Mouse (Mus musculus) cerebellum, adult 8-10 months (tissue): ENCODE measurements around the gene Ccl3.
A peak's percentile ranks its signal among the peaks of the same experiment; 100 is the strongest.

Source experiments
- DNase-seq: peaks from one replicate; pipeline ENCODE4 v3.0.0; 2022

Ccl3 gene

DNA sequence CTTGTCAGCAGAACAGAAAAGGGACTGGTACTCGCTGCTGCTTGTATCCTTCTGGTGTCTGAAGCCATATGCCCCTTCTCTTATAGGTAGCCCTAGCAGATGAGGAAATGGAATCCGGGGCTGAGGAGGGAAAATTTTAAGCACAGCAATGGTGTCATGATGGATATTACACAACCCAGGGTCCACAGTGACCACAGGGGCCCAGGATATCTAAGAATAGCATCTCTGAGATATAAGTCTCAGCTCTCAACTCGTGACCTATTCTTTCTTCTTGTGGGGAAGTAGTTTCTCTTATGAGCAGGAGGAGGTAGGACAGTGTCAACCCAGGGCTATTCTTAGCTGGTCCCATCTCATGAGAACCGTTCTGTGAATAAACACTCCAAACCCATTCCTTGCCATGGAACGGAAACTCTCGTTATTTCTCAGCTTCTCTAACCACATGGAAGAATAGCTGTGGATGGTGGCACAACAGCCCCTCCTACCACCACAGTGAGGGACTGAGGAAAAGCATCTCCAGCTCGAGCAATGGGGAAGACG, at the start of gene Ccl3:
Gene Ccl3 (minus strand): TSS at position 51 of the 537 bp plus-strand sequence.
- no peak for DNase-seq

DNA sequence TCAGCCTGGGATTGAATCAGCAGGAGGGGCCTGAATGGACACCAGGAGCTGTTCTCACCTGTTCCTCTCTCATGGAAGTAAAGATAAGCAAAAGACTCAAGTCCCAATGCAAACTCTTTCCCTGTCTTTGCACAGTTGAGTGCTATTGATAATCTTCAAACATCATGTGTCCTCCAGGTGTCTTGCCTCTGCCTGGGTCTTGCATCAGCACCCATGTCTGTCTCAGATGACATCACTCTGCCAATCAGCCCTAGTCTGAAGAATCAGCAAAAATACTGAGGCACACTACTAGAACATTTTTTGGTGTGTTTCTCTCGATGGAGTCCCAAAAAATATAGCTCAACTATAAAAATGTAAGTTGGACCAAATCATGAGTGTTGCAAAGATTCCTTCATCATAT, 42.9 kb upstream of the Ccl3 start:
- no peak for DNase-seq

DNA sequence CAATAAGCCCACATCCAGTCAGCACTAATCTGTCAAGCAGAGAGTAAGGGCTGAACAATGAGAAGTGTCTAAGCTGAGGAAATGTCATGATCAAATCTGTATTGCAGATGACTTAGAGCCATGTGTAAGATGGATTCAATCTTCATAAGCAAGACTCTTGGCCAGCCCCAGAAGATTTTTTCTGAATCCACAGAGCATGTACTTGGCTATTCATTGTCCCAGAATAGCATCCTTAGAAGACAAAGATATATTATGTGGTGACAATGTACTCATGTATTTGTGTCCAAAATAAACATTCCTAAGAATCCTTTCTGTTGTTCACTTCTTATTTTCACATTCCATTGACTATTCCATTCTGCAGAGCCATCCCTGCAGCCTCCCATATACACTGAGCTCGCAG, 40.8 kb upstream of the Ccl3 start:
- DNase-seq = no peak

DNA sequence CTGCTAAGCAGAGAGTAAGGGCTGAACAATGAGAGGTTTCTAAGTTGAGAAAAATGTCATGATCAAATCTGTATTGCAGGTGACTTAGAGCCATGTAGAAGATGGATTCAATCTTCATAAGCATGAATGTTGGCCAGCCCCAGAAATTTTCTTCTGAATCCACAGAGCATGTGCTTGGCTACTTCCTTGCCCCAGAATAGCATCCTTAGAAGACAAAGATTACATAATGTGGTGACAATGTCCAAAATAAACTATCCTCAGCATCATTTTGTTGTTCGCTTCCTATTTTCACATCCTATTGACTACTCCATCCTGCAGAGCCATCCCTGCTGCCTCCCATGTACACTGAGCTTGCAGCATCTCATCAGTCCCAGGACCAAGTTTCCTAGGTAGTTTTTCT, 26.5 kb upstream of the Ccl3 start:
- no peak for DNase-seq

DNA sequence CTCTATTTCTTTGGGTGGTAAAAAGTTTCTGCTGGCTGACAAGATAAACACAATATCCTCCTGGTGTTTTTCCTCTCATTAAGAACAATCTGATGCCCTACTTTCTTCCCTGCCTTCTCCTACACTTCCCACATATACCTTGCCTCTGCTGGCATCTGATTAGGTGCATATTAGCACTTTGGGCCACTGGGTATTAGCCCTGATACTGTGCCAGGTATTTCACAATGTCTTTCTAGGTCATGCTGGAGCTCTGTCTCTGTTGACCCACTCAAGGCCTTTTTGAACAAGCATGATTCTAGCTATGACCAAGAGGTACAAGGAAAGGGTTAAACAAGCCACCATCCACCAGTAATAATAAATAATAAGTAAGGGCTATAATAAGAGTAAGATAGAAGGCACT, 22.6 kb upstream of the Ccl3 start:
- peak; percentile 0 for DNase-seq

DNA sequence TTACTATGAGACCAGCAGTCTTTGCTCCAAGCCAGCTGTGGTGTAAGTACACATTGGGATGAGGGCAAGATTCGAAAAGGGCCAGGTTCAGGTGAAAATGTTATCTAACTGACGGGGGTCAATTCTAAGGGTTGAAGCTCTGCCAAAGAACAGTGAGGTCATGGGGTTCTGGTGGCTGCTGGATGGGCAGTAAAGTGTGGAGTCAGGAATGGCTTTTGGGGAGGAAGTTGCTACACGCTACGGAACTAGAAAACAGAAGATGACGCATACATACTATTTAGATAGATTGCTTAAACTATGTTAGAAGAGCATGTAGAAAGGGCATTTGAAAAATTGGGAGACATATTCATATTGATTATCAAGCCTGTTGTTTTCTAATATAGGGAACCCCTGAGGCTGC, 14.4 kb upstream of the Ccl3 start:
- DNase-seq = no peak

- no peak for DNase-seq
Measured at GRCm38 (mm10) chr11:83662204-83662603, 13.0 kb upstream of the Ccl3 start, which contains the start of gene Ccl4. Gene Ccl4, plus strand, starts transcription at chr11:83662584.

GRCm38 (mm10) chr11:83658797-83659196, 9.6 kb upstream of the Ccl3 start:
- DNase-seq = no peak

DNA sequence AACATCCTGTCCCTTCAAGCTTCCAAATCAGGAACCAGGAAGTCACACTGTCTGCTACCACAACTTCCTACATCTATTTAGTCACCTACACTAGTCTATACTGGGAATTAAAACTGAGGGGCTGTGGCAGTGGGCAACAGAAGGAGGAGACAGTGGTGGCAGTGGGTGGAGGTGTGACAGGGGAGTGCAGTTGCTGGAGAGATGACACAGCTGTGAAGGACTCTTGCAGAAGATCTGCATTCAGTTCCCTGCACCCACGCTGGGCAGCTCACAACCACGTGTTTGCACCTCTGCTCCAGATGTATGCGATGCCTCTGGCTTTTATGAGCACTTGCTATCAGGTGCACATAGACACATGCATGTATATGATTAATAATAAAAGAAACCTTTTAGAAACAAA, 8.4 kb upstream of the Ccl3 start:
- no peak for DNase-seq

DNA sequence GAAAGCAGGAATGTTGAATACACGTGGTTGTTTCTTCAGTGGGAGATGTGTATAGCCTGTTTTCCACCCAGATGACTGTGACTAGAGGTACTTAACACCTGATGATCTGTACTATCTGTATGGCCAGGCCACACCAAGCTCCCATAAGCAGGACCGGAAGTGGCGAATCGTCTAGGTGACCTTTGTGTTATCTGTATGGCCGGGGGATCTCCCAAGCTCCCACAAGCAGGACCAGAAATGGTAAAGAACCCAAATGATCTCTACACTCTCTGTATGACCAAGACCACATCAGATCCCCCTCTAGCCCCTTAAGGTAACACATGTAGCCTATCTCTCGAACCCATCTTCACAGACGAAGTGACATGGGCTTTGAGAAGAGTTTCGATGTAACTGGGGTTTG, 5.5 kb upstream of the Ccl3 start:
- DNase-seq = no peak

- no peak for DNase-seq
Measured at GRCm38 (mm10) chr11:83646356-83647149, 2.6 kb downstream of the Ccl3 start.

- no peak for DNase-seq
Measured at GRCm38 (mm10) chr11:83645521-83645920, 3.6 kb downstream of the Ccl3 start, which contains the start of gene Rpl9-ps1. Gene Rpl9-ps1, minus strand, starts transcription at chr11:83645621.

- DNase-seq = no peak
Measured at GRCm38 (mm10) chr11:83641216-83641615, 7.9 kb downstream of the Ccl3 start.

DNA sequence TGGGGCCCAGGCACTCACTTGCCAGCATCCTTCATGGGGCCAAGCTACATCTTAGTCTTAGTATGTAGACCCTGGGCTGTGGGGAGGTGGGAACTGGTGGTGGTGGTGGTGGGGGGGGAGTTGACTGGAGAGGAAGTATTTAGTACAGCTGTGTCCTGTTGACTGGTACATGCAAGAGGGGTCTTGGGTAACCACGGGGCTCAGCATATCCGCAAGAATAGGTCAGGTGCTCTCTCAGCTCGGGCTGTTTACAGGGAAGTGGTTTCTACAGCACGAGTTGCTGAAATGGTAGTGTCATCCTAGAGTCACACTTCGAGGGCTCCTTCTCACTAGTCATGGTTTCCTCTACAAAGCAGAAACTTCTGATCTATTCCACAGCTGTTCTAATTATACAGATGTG, 9.0 kb downstream of the Ccl3 start:
- DNase-seq = no peak

DNA sequence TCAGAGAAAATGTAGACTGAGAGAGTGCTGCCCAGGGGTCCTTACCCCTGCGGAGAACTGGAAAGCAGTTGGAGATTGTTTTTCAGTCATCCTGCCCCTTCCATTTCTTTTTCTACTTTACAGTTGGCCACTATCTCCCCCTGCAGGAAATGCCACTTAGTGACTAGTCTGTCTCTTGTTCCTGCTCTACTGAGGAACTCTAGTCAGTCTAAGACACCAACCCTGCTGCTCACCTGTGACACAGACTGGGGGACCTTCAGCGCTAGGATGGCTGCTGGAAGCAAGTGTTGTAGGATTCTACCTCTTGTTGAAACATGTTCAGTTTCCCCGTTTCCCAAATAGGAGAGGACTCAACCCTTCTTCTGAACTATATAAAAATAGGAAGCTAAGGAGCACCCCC, 9.6 kb downstream of the Ccl3 start:
- DNase-seq = no peak

- no peak for DNase-seq
Measured at GRCm38 (mm10) chr11:83638934-83639333, 10.2 kb downstream of the Ccl3 start.

DNA sequence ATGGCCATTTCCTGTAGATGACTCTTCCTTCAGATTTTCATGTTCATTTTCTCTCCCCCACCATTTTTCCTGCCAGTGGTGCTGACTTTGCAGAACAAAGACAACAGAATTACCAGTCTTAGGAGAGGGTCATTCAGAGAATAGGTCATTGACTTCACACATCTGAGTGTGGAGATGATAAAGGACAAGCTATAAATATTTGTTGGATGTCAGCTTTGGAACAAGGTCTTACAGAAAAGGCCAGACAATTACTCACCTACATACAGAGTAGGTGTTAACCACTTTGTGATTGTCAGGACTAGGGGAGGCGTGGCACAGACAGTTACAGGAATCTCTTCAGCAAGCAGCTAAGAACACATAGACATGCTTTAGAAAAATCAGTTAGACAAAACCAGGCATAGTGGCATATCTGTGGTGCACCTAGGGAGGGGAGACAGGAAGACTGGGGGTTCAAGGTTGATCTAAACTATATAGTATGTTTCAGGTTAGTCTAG, 12.4 kb downstream of the Ccl3 start:
- DNase-seq = no peak

DNA sequence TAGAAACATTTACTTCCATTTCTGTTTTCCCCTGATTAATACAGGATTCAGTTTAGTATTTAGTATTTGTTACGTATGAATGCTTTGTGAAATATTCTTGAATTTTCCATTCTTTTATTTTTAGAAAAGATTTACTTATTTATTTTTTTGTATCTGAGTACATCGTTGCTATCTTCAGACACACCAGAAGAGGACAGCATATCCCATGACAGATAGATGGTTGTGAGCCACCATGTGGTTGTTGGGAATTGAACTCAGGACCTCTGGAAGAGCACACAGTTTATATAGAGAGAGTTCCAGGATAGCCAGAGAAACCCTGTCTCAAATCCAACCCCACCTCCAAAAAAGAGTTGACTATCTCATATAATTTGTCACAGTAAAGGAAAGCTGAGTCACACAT, 14.3 kb downstream of the Ccl3 start:
- no peak for DNase-seq

DNA sequence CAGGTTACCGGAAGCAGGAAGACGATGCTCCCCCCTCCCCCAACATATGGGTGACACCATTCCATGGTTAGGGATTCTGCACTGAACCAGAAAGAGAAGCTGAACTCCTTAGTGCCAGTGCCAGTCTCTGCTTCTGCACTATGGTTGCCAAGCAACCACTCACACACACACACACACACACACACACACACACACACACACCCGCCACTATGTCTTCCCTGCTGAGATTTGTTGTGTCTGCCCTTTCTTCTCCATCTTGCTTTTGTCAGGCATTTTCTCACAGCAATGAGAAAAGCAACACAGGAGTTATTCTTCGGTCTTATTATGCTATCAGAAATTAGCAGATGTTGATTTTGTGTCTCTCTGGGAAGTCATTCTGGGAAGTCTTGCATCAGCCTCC, 14.7 kb downstream of the Ccl3 start:
- DNase-seq = no peak

GRCm38 (mm10) chr11:83632744-83633143, 16.4 kb downstream of the Ccl3 start:
- DNase-seq = no peak

DNA sequence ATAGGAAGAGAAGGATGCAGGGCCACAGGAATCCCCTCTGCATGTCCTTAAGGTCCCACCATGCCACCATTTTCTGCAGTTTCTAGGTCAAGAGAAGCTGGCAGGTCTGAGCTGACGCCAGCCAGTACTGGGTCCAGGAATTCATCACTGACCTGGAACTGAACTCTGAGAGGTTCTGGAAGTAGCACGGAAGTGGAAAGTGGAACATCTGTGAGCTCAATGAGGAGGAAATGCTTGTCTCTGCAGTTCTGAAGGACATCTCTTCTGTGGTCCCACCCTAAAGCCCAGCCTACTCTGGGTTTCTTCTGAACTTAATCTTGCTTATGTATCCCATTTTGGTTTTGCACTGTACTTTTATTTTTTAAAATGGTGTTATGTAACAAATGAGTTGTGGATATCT, 18.1 kb downstream of the Ccl3 start:
- DNase-seq = no peak

GRCm38 (mm10) chr11:83630630-83631029, 18.5 kb downstream of the Ccl3 start:
- no peak for DNase-seq

GRCm38 (mm10) chr11:83628808-83629207, 20.3 kb downstream of the Ccl3 start:
- no peak for DNase-seq

DNA sequence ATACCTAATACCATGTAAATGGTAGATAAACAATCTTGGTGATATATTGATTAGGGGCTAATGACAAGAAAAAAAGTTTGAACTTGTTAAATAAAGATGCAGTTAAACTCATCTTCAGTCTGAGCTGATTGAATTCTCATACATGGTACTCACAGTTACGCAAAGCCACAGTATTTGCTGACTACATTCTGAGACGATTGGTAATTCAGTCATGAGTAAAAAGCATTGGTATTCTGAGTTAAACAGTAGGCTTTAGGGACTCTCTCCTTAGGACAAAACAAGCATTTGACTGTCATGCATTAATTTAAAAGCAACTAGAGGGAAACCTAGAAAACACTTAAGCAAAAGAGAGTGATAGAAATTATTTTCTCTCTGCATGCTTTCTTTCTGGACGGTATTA, 25.6 kb downstream of the Ccl3 start:
- DNase-seq = no peak

DNA sequence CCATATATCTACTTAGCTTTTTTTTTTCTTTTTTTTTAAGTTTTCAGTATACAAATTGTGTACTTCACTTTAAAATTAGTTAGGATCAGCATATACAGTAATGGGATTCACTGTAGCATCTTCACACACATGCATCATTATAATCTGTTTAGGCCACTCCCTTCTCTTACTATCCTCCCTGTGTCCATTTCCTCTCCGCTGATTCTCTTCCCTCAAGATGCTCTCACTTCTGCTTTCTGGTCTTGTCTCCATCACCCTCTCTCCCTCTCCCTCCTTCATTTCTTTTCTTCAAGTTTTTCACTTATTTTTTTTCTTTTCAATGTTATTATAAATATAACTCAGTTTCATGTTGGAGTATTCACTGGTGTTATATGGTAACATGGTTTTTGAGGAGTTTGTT, 30.1 kb downstream of the Ccl3 start:
- DNase-seq = no peak
